Mouse (Mus musculus): ENCODE measurements at regions not wholly inside any gene's neighbourhood (a gene's known extent, or its start where the extent isn't known, plus 50 kb on each side); places are given as distances from the start of the nearest gene placed in this dataset.

GRCm38 (mm10) chr11:57432299-57432698 lies 86.1 kb downstream of the Fam114a2 start:
- TF ChIP-seq POLR2A (IDR thresholded peaks at IDR 0.05; ENCODE audit: control insufficient read depth, low read depth, low read length) (no peak), CTCF (IDR thresholded peaks at IDR 0.05; ENCODE audit: control insufficient read depth, insufficient read depth, insufficient replicate concordance, low read depth, low read length) (no peak)
- no peaks in the 10 kb centered on the region for H3K4me1 ChIP-seq (ENCODE audit: control insufficient read depth, insufficient read depth, low read length)
- H3K27me3 ChIP-seq (ENCODE audit: control insufficient read depth, insufficient read depth, low read length), result no peaks in the 10 kb centered on the region
- H3K4me3 ChIP-seq (ENCODE audit: control insufficient read depth, low read depth, low read length), result no peak overlapping the region
- no peaks in the 10 kb centered on the region for H3K36me3 ChIP-seq (ENCODE audit: control insufficient read depth, insufficient read depth, low read length)
- H3K27ac ChIP-seq (ENCODE audit: control insufficient read depth, insufficient read depth, low read depth, low read length), result no peak overlapping the region

DNA sequence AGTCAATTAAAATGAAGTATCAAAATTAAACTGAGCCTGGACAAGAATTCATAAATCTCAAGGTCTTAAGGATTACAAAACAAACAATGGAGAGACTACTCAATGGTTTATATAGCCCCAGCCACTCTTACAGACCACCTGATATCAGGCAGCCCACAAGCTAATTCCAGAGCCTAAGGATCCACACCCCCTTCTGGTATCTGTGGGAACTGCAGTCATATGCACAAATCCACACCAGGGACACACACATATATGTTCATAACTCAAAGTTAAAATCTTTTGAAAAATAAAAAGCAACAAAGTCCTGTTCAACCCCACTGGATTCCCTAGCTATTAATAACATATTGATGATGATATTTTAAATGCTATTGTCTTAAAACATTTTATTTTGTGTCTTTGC lies 86.5 kb downstream of the Fam114a2 start:
- Histone ChIP-seq H3K27me3 (ENCODE audit: control insufficient read depth, insufficient read depth, low read length) (no peaks in the 10 kb centered on the region), H3K27ac (ENCODE audit: control insufficient read depth, insufficient read depth, low read depth, low read length) (no peak overlapping the region), H3K36me3 (ENCODE audit: control insufficient read depth, insufficient read depth, low read length) (no peaks in the 10 kb centered on the region), H3K4me1 (ENCODE audit: control insufficient read depth, insufficient read depth, low read length) (no peaks in the 10 kb centered on the region), H3K4me3 (ENCODE audit: control insufficient read depth, low read depth, low read length) (no peak overlapping the region)
- TF ChIP-seq CTCF (IDR thresholded peaks at IDR 0.05; ENCODE audit: control insufficient read depth, insufficient read depth, insufficient replicate concordance, low read depth, low read length) (no peak), POLR2A (IDR thresholded peaks at IDR 0.05; ENCODE audit: control insufficient read depth, low read depth, low read length) (no peak)

DNA sequence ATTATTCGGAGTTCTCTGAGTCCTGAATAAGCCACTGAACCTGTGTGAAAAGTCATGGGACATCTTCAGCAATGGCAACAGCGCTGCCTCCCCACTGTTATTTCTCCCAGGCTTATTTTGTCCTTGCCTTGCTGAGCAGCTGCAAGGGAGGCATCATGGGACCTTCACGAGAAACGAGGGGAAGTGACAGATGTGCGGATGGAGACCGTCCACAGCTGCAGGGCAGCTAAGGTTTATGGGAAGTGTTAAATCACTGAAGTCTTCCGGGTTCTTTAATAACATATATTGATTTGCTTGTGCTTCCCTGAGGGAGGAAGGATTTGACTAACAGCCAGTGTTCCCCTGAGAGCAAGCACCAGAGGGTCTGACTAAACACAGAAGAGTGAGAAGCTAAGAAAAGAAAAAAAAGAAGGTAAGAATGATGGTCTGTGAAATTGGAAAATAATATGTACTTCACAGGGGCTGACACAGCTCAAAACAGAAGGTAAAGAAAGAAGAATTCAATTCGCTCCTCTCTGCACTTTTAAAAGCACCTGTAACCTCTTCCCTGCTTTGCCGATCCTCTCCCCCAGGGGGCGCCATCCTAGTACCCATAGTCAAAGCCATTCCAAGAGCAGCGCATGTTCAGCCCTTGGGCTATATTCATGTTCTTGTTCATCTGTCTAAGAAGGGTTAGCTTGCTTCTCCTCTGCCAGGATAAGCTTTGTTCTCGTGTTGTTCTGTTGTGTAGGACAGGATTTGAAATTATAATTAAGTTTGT lies 92.2 kb downstream of the Fam114a2 start:
- Histone ChIP-seq H3K4me3 (ENCODE audit: control insufficient read depth, low read depth, low read length) (no peak overlapping the region), H3K27ac (ENCODE audit: control insufficient read depth, insufficient read depth, low read depth, low read length) (no peak overlapping the region), H3K27me3 (ENCODE audit: control insufficient read depth, insufficient read depth, low read length) (no peaks in the 10 kb centered on the region), H3K4me1 (ENCODE audit: control insufficient read depth, insufficient read depth, low read length) (no peaks in the 10 kb centered on the region), H3K36me3 (ENCODE audit: control insufficient read depth, insufficient read depth, low read length) (no peaks in the 10 kb centered on the region)
- peak; percentile 79; the same call in 1 of the 2 replicates for TF ChIP-seq CTCF (IDR thresholded peaks at IDR 0.05; ENCODE audit: control insufficient read depth, insufficient read depth, insufficient replicate concordance, low read depth, low read length)
- no peak for TF ChIP-seq POLR2A (IDR thresholded peaks at IDR 0.05; ENCODE audit: control insufficient read depth, low read depth, low read length)

- H3K36me3 ChIP-seq (ENCODE audit: control insufficient read depth, insufficient read depth, low read length), result no peaks in the 10 kb centered on the region
- no peak overlapping the region for H3K27ac ChIP-seq (ENCODE audit: control insufficient read depth, insufficient read depth, low read depth, low read length)
- H3K4me3 ChIP-seq (ENCODE audit: control insufficient read depth, low read depth, low read length), result no peak overlapping the region
- no peaks in the 10 kb centered on the region; the same call in 1 of the 2 replicates for H3K4me1 ChIP-seq (ENCODE audit: control insufficient read depth, insufficient read depth, low read length)
- TF ChIP-seq POLR2A (IDR thresholded peaks at IDR 0.05; ENCODE audit: control insufficient read depth, low read depth, low read length), result no peak
- TF ChIP-seq CTCF (IDR thresholded peaks at IDR 0.05; ENCODE audit: control insufficient read depth, insufficient read depth, insufficient replicate concordance, low read depth, low read length), result no peak
- no peaks in the 10 kb centered on the region for H3K27me3 ChIP-seq (ENCODE audit: control insufficient read depth, insufficient read depth, low read length)
These were observed 99.0 kb downstream of the Fam114a2 start for GRCm38 (mm10) chr11:57419416-57419815.

GRCm38 (mm10) chr11:57416011-57416410 lies 102.4 kb downstream of the Fam114a2 start:
- TF ChIP-seq CTCF (IDR thresholded peaks at IDR 0.05; ENCODE audit: control insufficient read depth, insufficient read depth, insufficient replicate concordance, low read depth, low read length) (no peak), POLR2A (IDR thresholded peaks at IDR 0.05; ENCODE audit: control insufficient read depth, low read depth, low read length) (no peak)
- H3K4me3 ChIP-seq (ENCODE audit: control insufficient read depth, low read depth, low read length), result no peak overlapping the region
- no peaks in the 10 kb centered on the region for H3K27me3 ChIP-seq (ENCODE audit: control insufficient read depth, insufficient read depth, low read length)
- H3K36me3 ChIP-seq (ENCODE audit: control insufficient read depth, insufficient read depth, low read length), result no peaks in the 10 kb centered on the region
- no peaks in the 10 kb centered on the region; the same call in 1 of the 2 replicates for H3K4me1 ChIP-seq (ENCODE audit: control insufficient read depth, insufficient read depth, low read length)
- H3K27ac ChIP-seq (ENCODE audit: control insufficient read depth, insufficient read depth, low read depth, low read length), result no peak overlapping the region

DNA sequence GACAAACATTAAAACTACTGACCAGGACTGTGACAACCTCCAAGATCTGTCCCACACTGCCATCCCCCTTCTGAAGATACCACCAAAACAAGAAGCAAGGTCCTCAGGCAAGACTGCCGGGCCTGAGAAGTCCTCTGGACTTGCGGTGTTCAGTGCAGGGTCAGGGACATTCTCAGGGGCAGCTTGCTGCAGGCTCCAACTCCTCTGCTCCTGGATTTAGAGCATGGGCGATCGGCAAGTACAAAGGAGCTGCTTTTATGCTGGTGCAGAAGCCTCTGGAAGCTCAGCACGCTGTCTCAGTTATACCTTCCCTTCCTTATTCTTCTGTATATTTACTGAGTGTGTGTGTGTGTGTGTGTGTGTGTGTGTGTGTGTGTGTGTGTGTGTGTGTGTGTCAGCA lies 103.2 kb downstream of the Fam114a2 start:
- H3K27me3 ChIP-seq (ENCODE audit: control insufficient read depth, insufficient read depth, low read length), result no peaks in the 10 kb centered on the region
- no peak for TF ChIP-seq CTCF (IDR thresholded peaks at IDR 0.05; ENCODE audit: control insufficient read depth, insufficient read depth, insufficient replicate concordance, low read depth, low read length)
- TF ChIP-seq POLR2A (IDR thresholded peaks at IDR 0.05; ENCODE audit: control insufficient read depth, low read depth, low read length), result no peak
- H3K36me3 ChIP-seq (ENCODE audit: control insufficient read depth, insufficient read depth, low read length), result no peaks in the 10 kb centered on the region
- H3K4me3 ChIP-seq (ENCODE audit: control insufficient read depth, low read depth, low read length), result no peak overlapping the region
- H3K27ac ChIP-seq (ENCODE audit: control insufficient read depth, insufficient read depth, low read depth, low read length), result no peak overlapping the region
- no peaks in the 10 kb centered on the region; the same call in 1 of the 2 replicates for H3K4me1 ChIP-seq (ENCODE audit: control insufficient read depth, insufficient read depth, low read length)

- Histone ChIP-seq H3K27ac (ENCODE audit: control insufficient read depth, insufficient read depth, low read depth, low read length) (no peak overlapping the region), H3K4me3 (ENCODE audit: control insufficient read depth, low read depth, low read length) (no peak overlapping the region), H3K36me3 (ENCODE audit: control insufficient read depth, insufficient read depth, low read length) (no peaks in the 10 kb centered on the region), H3K27me3 (ENCODE audit: control insufficient read depth, insufficient read depth, low read length) (no peaks in the 10 kb centered on the region), H3K4me1 (ENCODE audit: control insufficient read depth, insufficient read depth, low read length) (no peaks in the 10 kb centered on the region; the same call in 1 of the 2 replicates)
- TF ChIP-seq CTCF (IDR thresholded peaks at IDR 0.05; ENCODE audit: control insufficient read depth, insufficient read depth, insufficient replicate concordance, low read depth, low read length), result no peak
- no peak for TF ChIP-seq POLR2A (IDR thresholded peaks at IDR 0.05; ENCODE audit: control insufficient read depth, low read depth, low read length)
These were observed 103.7 kb downstream of the Fam114a2 start for GRCm38 (mm10) chr11:57414697-57415096.
